Mouse (Mus musculus) hindbrain, postnatal 0 days (tissue): ENCODE results near the gene Rtbdn. TPM values are rescaled to one million over a fixed set of nuclear protein-coding genes. Genes with fewer than 3 reads are reported as not detected.
A peak's percentile ranks its signal among the peaks of the same experiment; 100 is the strongest.

ENCODE experiments used
- ATAC-seq: fragments of 200-750 bp; cut with Nextera tagmentation; 2 replicates; pipeline ENCODE4 v1.8.0; 2017; ENCODE audit warnings: mild to moderate bottlenecking, moderate TSS enrichment, moderate library complexity
- DNase-seq: peaks from one replicate; pipeline ENCODE4 v3.0.0-alpha.2; 2015; ENCODE audit warnings: low spot score
- H3K27ac ChIP-seq: fragments of 300-500 bp; sonication (generic); 2 replicates; pipeline ENCODE4 v1.5.1; 2014; ENCODE audit warnings: mild to moderate bottlenecking
- H3K27me3 ChIP-seq: fragments of 300-500 bp; sonication (generic); 2 replicates; pipeline ENCODE4 v1.6.1; 2014; ENCODE audit warnings: low read length, mixed read lengths; ENCODE audit not compliant: insufficient read depth
- H3K36me3 ChIP-seq: fragments of 300-500 bp; sonication (generic); 2 replicates; pipeline ENCODE4 v1.6.1; 2014; ENCODE audit warnings: low read length, mixed read lengths; ENCODE audit not compliant: insufficient read depth
- H3K4me1 ChIP-seq: fragments of 300-500 bp; sonication (generic); 2 replicates; pipeline ENCODE4 v1.6.1; 2014; ENCODE audit warnings: antibody characterized with exemption, low read length, mixed read lengths; ENCODE audit not compliant: insufficient read depth
- H3K4me2 ChIP-seq: fragments of 300-500 bp; sonication (generic); 2 replicates; pipeline ENCODE4 v1.6.1; 2014; ENCODE audit warnings: low read depth, mild to moderate bottlenecking, low read length, moderate library complexity, mixed read lengths
- H3K4me3 ChIP-seq: fragments of 300-500 bp; sonication (generic); 2 replicates; pipeline ENCODE4 v1.5.1; 2014; ENCODE audit warnings: low read length
- H3K9ac ChIP-seq: fragments of 300-500 bp; sonication (generic); replicated peaks from 2 replicates; pipeline ENCODE4 v1.6.1; 2014; ENCODE audit warnings: mild to moderate bottlenecking, low read length, moderate library complexity, mixed read lengths
- H3K9me3 ChIP-seq: fragments of 300-500 bp; sonication (generic); 2 replicates; pipeline ENCODE4 v1.6.1; 2016; ENCODE audit warnings: low read length, mixed read lengths
- CTCF ChIP-seq: IDR thresholded peaks from 2 replicates; pipeline ENCODE4 v1.5.1; 2016; ENCODE audit warnings: antibody characterized with exemption, control low read depth, low read depth
- WGBS: fragments of 180-500 bp; shearing (Covaris S2); extraction: QIAGEN DNeasy Blood & Tissue Kit; methylation state at CpG from one replicate; pipeline ENCODE4 v1.1.7; 2014; 5-methylcytosine and 5-hydroxymethylcytosine counted together
- polyA plus RNA-seq: library from polyadenylated mRNA; unstranded; fragments of >200 nt; fragmentation: Nextera tagmentation; extraction: Ambion mirVana; gene quantifications from 2 replicates; pipeline ENCODE4 v1.2.1, GENCODE M21; 2015
- total RNA-seq: library from RNA; depleted of rRNA; stranded (reverse); fragments of >200 nt; gene quantifications from 2 replicates; pipeline ENCODE4 v1.2.3, GENCODE M21; 2014; rRNA removed

The Rtbdn gene
- total RNA-seq (5.8 and 11.6 TPM in 2 replicates), polyA plus RNA-seq (3.5 and 4.1 TPM in 2 replicates)

GRCm38 (mm10) chr8:84946528-84947240 is at the start of gene Rtbdn:
TSS of gene Rtbdn (plus strand) at chr8:84946991.
- H3K27ac ChIP-seq = peak within 1 kb of the TSS; percentile 81
- H3K4me2 ChIP-seq = peak within 1 kb of the TSS; percentile 72
- H3K27me3 ChIP-seq = peaks cover 13% of the 10 kb centered on the region; the same call in 1 of the 2 replicates
- peaks cover 8% of the 10 kb centered on the region; the same call in 1 of the 2 replicates for H3K4me1 ChIP-seq
- peak; percentile 65 for TF ChIP-seq CTCF
- WGBS = 4% methylated on average over 17 of the region's 17 CpGs
- DNase-seq (peak; percentile 61), ATAC-seq (peak; percentile 30)
- H3K4me3 ChIP-seq = peak within 1 kb of the TSS; percentile 66
- no peaks in the 10 kb centered on the region for H3K9me3 ChIP-seq
- H3K36me3 ChIP-seq = no peaks in the 10 kb centered on the region
- peak within 1 kb of the TSS; percentile 80 for H3K9ac ChIP-seq

- Histone ChIP-seq H3K4me3 (no peak overlapping the region), H3K4me2 (no peak overlapping the region), H3K27ac (no peak overlapping the region), H3K36me3 (no peaks in the 10 kb centered on the region), H3K27me3 (no peaks in the 10 kb centered on the region; the same call in 1 of the 2 replicates), H3K9ac (no peak overlapping the region), H3K9me3 (no peaks in the 10 kb centered on the region), H3K4me1 (0 out of 2 replicates have a peak, but pooled peaks cover 4% of the 10 kb centered on the region)
- TF ChIP-seq CTCF = no peak
- WGBS = 72% methylated on average over 4 of the region's 4 CpGs
- DNase-seq (no peak), ATAC-seq (no peak)
Observed at GRCm38 (mm10) chr8:84901071-84901470, 45.7 kb upstream of the Rtbdn start.

GRCm38 (mm10) chr8:84901752-84902151 is 45.0 kb upstream of the Rtbdn start, which contains the start of gene Klf1:
TSS of gene Klf1 (plus strand) at chr8:84901928.
- 77% methylated on average over 3 of the region's 3 CpGs for WGBS
- no peak for ATAC-seq
- Histone ChIP-seq H3K9ac (peak within 1 kb of the TSS; percentile 47), H3K27ac (no peak within 1 kb of the TSS), H3K36me3 (no peaks in the 10 kb centered on the region), H3K4me2 (peak within 1 kb of the TSS; percentile 86), H3K4me3 (peak within 1 kb of the TSS; percentile 46), H3K4me1 (0 out of 2 replicates have a peak, but pooled peaks cover 4% of the 10 kb centered on the region), H3K9me3 (no peaks in the 10 kb centered on the region), H3K27me3 (no peaks in the 10 kb centered on the region; the same call in 1 of the 2 replicates)
- no peak for TF ChIP-seq CTCF
- DNase-seq = no peak

GRCm38 (mm10) chr8:84902367-84902919 is 44.3 kb upstream of the Rtbdn start:
- Histone ChIP-seq H3K4me1 (0 out of 2 replicates have a peak, but pooled peaks cover 4% of the 10 kb centered on the region), H3K4me2 (peak overlapping the region; percentile 86), H3K36me3 (no peaks in the 10 kb centered on the region), H3K27me3 (no peaks in the 10 kb centered on the region; the same call in 1 of the 2 replicates), H3K9me3 (no peaks in the 10 kb centered on the region), H3K9ac (peak overlapping the region; percentile 47), H3K27ac (no peak overlapping the region), H3K4me3 (peak overlapping the region; percentile 46)
- DNase-seq (no peak), ATAC-seq (no peak)
- 5% methylated on average over 24 of the region's 24 CpGs for WGBS
- TF ChIP-seq CTCF = no peak

GRCm38 (mm10) chr8:84902920-84903661 is 43.7 kb upstream of the Rtbdn start:
- under 1% methylated on average over 66 of the region's 68 CpGs for WGBS
- peak overlapping the region; percentile 86 for H3K4me2 ChIP-seq
- H3K27ac ChIP-seq = 0 out of 2 replicates have a peak overlapping the region, but pooled peaks have one; percentile 23
- 0 out of 2 replicates have a peak, but pooled peaks cover 4% of the 10 kb centered on the region for H3K4me1 ChIP-seq
- TF ChIP-seq CTCF = peak; percentile 84
- H3K4me3 ChIP-seq = peak overlapping the region; percentile 46
- no peaks in the 10 kb centered on the region for H3K36me3 ChIP-seq
- H3K9ac ChIP-seq = peak overlapping the region; percentile 47
- H3K9me3 ChIP-seq = no peaks in the 10 kb centered on the region
- H3K27me3 ChIP-seq = no peaks in the 10 kb centered on the region; the same call in 1 of the 2 replicates
- ATAC-seq = peak; percentile 91
- DNase-seq = peak; percentile 93

- no peak overlapping the region for H3K4me3 ChIP-seq
- 90% methylated on average over 7 of the region's 7 CpGs for WGBS
- H3K9me3 ChIP-seq = no peaks in the 10 kb centered on the region
- no peaks in the 10 kb centered on the region; the same call in 1 of the 2 replicates for H3K27me3 ChIP-seq
- H3K4me1 ChIP-seq = 0 out of 2 replicates have a peak, but pooled peaks cover 4% of the 10 kb centered on the region
- no peak overlapping the region for H3K9ac ChIP-seq
- no peak for TF ChIP-seq CTCF
- no peak overlapping the region for H3K27ac ChIP-seq
- DNase-seq = no peak
- H3K36me3 ChIP-seq = no peaks in the 10 kb centered on the region
- no peak overlapping the region for H3K4me2 ChIP-seq
- no peak for ATAC-seq
Observed at GRCm38 (mm10) chr8:84904351-84904750, 42.4 kb upstream of the Rtbdn start.
